Mouse (Mus musculus) midbrain, embryonic 14.5 days (tissue): Measurements from ENCODE around the gene Trp53rkb. TPM values are rescaled to one million over a fixed set of nuclear protein-coding genes. Genes with fewer than 3 reads are reported as not detected.

Experiments
- ATAC-seq: fragments of 200-750 bp; cut with Nextera tagmentation; 2 replicates; pipeline ENCODE4 v1.8.0; 2017; ENCODE audit warnings: moderate number of reproducible peaks, moderate library complexity; ENCODE audit not compliant: low FRiP score, low TSS enrichment
- DNase-seq: peaks from one replicate; pipeline ENCODE4 v3.0.0-alpha.2; 2015
- H3K27ac ChIP-seq: fragments of 300-500 bp; sonication (generic); replicated peaks from 2 replicates; pipeline ENCODE4 v1.5.1; 2014; ENCODE audit warnings: mild to moderate bottlenecking, low read depth, low read length, moderate library complexity
- H3K27me3 ChIP-seq: fragments of 300-500 bp; sonication (generic); 2 replicates; pipeline ENCODE4 v1.6.1; 2014; ENCODE audit warnings: low read length, control low read depth, mixed read lengths; ENCODE audit not compliant: control insufficient read depth, insufficient read depth
- H3K36me3 ChIP-seq: fragments of 300-500 bp; sonication (generic); 2 replicates; pipeline ENCODE4 v1.6.1; 2014; ENCODE audit warnings: low read length, control low read depth; ENCODE audit not compliant: control insufficient read depth, insufficient read depth
- H3K4me1 ChIP-seq: fragments of 300-500 bp; sonication (generic); 2 replicates; pipeline ENCODE4 v1.6.1; 2014; ENCODE audit warnings: mild to moderate bottlenecking, antibody characterized with exemption, low read length, control low read depth; ENCODE audit not compliant: control insufficient read depth, insufficient read depth
- H3K4me2 ChIP-seq: fragments of 300-500 bp; sonication (generic); 2 replicates; pipeline ENCODE4 v1.6.1; 2014; ENCODE audit warnings: mild to moderate bottlenecking, low read length, moderate library complexity
- H3K4me3 ChIP-seq: fragments of 300-500 bp; sonication (generic); replicated peaks from 2 replicates; pipeline ENCODE4 v1.5.1; 2014; ENCODE audit warnings: low read depth, low read length
- H3K9ac ChIP-seq: fragments of 300-500 bp; sonication (generic); replicated peaks from 2 replicates; pipeline ENCODE4 v1.6.1; 2014; ENCODE audit warnings: mild to moderate bottlenecking, low read length, moderate library complexity
- H3K9me3 ChIP-seq: fragments of 300-500 bp; sonication (generic); 2 replicates; pipeline ENCODE4 v1.6.1; 2016; ENCODE audit warnings: low read length, control low read depth, mixed read lengths; ENCODE audit not compliant: control insufficient read depth
- WGBS: fragments of 180-500 bp; shearing (Covaris S2); extraction: QIAGEN DNeasy Blood & Tissue Kit; methylation state at CpG from one replicate; pipeline ENCODE4 v1.1.7; 2014; 5-methylcytosine and 5-hydroxymethylcytosine counted together
- polyA plus RNA-seq: library from polyadenylated mRNA; unstranded; fragments of >200 nt; fragmentation: Nextera tagmentation; extraction: Ambion mirVana; gene quantifications from 2 replicates; pipeline ENCODE4 v1.2.1, GENCODE M21; 2014

The Trp53rkb gene
- polyA plus RNA-seq, 1 experiment from 2014 or later: 11.4 TPM

GRCm38 (mm10) chr2:166821406-166821805 lies 29.1 kb downstream of the Trp53rkb start:
- 97% methylated on average over 3 of the region's 3 CpGs for WGBS
- H3K27me3 ChIP-seq: no peaks in the 10 kb centered on the region
- H3K27ac ChIP-seq: no peak overlapping the region
- no peaks in the 10 kb centered on the region for H3K36me3 ChIP-seq
- no peaks in the 10 kb centered on the region for H3K9me3 ChIP-seq
- DNase-seq: no peak
- no peaks in the 10 kb centered on the region for H3K4me1 ChIP-seq
- ATAC-seq: no peak
- H3K4me3 ChIP-seq: no peak overlapping the region
- H3K4me2 ChIP-seq: no peak overlapping the region
- no peak overlapping the region for H3K9ac ChIP-seq

GRCm38 (mm10) chr2:166822119-166822826 lies 29.9 kb downstream of the Trp53rkb start:
- Histone ChIP-seq H3K4me3 (no peak overlapping the region), H3K4me2 (no peak overlapping the region), H3K9me3 (no peaks in the 10 kb centered on the region), H3K27ac (no peak overlapping the region), H3K4me1 (no peaks in the 10 kb centered on the region), H3K9ac (no peak overlapping the region), H3K36me3 (no peaks in the 10 kb centered on the region), H3K27me3 (no peaks in the 10 kb centered on the region)
- ATAC-seq (no peak), DNase-seq (no peak)
- 70% methylated on average over 10 of the region's 10 CpGs for WGBS

GRCm38 (mm10) chr2:166822901-166823300 lies 30.6 kb downstream of the Trp53rkb start:
- H3K4me3 ChIP-seq: no peak overlapping the region
- ATAC-seq: no peak
- 0 out of 2 replicates have a peak, but pooled peaks cover 3% of the 10 kb centered on the region for H3K36me3 ChIP-seq
- no peak overlapping the region for H3K4me2 ChIP-seq
- no peaks in the 10 kb centered on the region for H3K4me1 ChIP-seq
- no peaks in the 10 kb centered on the region for H3K27me3 ChIP-seq
- H3K27ac ChIP-seq: no peak overlapping the region
- no peak overlapping the region for H3K9ac ChIP-seq
- DNase-seq: peak; percentile 4
- WGBS: 72% methylated on average over 2 of the region's 2 CpGs
- H3K9me3 ChIP-seq: no peaks in the 10 kb centered on the region

GRCm38 (mm10) chr2:166824386-166824785 lies 32.1 kb downstream of the Trp53rkb start:
- ATAC-seq: no peak
- H3K27me3 ChIP-seq: no peaks in the 10 kb centered on the region
- WGBS: 94% methylated on average over 5 of the region's 5 CpGs
- H3K9me3 ChIP-seq: no peaks in the 10 kb centered on the region
- no peaks in the 10 kb centered on the region for H3K4me1 ChIP-seq
- no peak overlapping the region for H3K4me2 ChIP-seq
- H3K9ac ChIP-seq: no peak overlapping the region
- no peak overlapping the region for H3K4me3 ChIP-seq
- no peak overlapping the region for H3K27ac ChIP-seq
- DNase-seq: no peak
- 0 out of 2 replicates have a peak, but pooled peaks cover 6% of the 10 kb centered on the region for H3K36me3 ChIP-seq

- Histone ChIP-seq H3K9me3 (no peaks in the 10 kb centered on the region), H3K27me3 (no peaks in the 10 kb centered on the region), H3K4me2 (no peak overlapping the region), H3K27ac (no peak overlapping the region), H3K4me3 (no peak overlapping the region), H3K4me1 (no peaks in the 10 kb centered on the region), H3K9ac (no peak overlapping the region), H3K36me3 (0 out of 2 replicates have a peak, but pooled peaks cover 6% of the 10 kb centered on the region)
- ATAC-seq (no peak), DNase-seq (no peak)
- WGBS: 96% methylated on average over 5 of the region's 5 CpGs
Observed at GRCm38 (mm10) chr2:166824998-166825397, 32.7 kb downstream of the Trp53rkb start.

- Histone ChIP-seq H3K27ac (no peak overlapping the region), H3K9ac (no peak overlapping the region), H3K4me3 (no peak overlapping the region), H3K4me2 (no peak overlapping the region), H3K9me3 (no peaks in the 10 kb centered on the region), H3K36me3 (0 out of 2 replicates have a peak, but pooled peaks cover 6% of the 10 kb centered on the region), H3K4me1 (no peaks in the 10 kb centered on the region), H3K27me3 (no peaks in the 10 kb centered on the region)
- DNase-seq (no peak), ATAC-seq (no peak)
- WGBS: 92% methylated on average over 8 of the region's 8 CpGs
Observed at GRCm38 (mm10) chr2:166826491-166827224, 34.3 kb downstream of the Trp53rkb start.

GRCm38 (mm10) chr2:166828306-166828705 lies 36.0 kb downstream of the Trp53rkb start:
- 0 out of 2 replicates have a peak, but pooled peaks cover 6% of the 10 kb centered on the region for H3K36me3 ChIP-seq
- H3K27me3 ChIP-seq: no peaks in the 10 kb centered on the region
- DNase-seq (no peak), ATAC-seq (no peak)
- WGBS: 94% methylated on average over 12 of the region's 12 CpGs
- H3K27ac ChIP-seq: no peak overlapping the region
- H3K4me1 ChIP-seq: no peaks in the 10 kb centered on the region
- no peak overlapping the region for H3K9ac ChIP-seq
- no peaks in the 10 kb centered on the region for H3K9me3 ChIP-seq
- no peak overlapping the region for H3K4me3 ChIP-seq
- H3K4me2 ChIP-seq: no peak overlapping the region

- ATAC-seq (no peak), DNase-seq (no peak)
- Histone ChIP-seq H3K4me2 (no peak overlapping the region), H3K27me3 (no peaks in the 10 kb centered on the region), H3K9ac (no peak overlapping the region), H3K36me3 (0 out of 2 replicates have a peak, but pooled peaks cover 6% of the 10 kb centered on the region), H3K4me1 (no peaks in the 10 kb centered on the region), H3K9me3 (no peaks in the 10 kb centered on the region), H3K4me3 (no peak overlapping the region), H3K27ac (no peak overlapping the region)
- 94% methylated on average over 5 of the region's 5 CpGs for WGBS
Observed at GRCm38 (mm10) chr2:166830350-166830749, 38.0 kb downstream of the Trp53rkb start.
